Mouse (Mus musculus) G1E (cell line): Measurements from ENCODE around the gene Dynll1.

Experiments
- CTCF ChIP-seq: IDR thresholded peaks from 2 replicates; pipeline ENCODE4 v1.5.1; 2012; ENCODE audit warnings: low read depth, low read length, inconsistent platforms, mixed read lengths
- GATA1 ChIP-seq: IDR thresholded peaks from 2 replicates; pipeline ENCODE4 v1.6.1; 2012; ENCODE audit warnings: borderline replicate concordance, low read length, inconsistent platforms, mixed read lengths
- POLR2AphosphoS5 ChIP-seq: IDR thresholded peaks from 2 replicates; pipeline ENCODE4 v1.6.1; 2012; ENCODE audit warnings: low read depth, low read length, inconsistent platforms; ENCODE audit not compliant: insufficient replicate concordance
- TAL1 ChIP-seq: conservative IDR thresholded peaks from 2 replicates; pipeline ENCODE4 v1.6.1; 2012; ENCODE audit warnings: low read depth, low read length, inconsistent platforms, mixed read lengths

GRCm38 (mm10) chr5:115333626-115334025, 32.8 kb upstream of the Dynll1 start:
- no peak for TF ChIP-seq CTCF
- no peak for TF ChIP-seq GATA1
- no peak for TF ChIP-seq POLR2AphosphoS5
- TF ChIP-seq TAL1: no peak
